Mouse (Mus musculus) megakaryocyte, embryonic 14.5 days (primary cell): ENCODE results near the gene Ptger1.

Experiments used
- FLI1 ChIP-seq: IDR thresholded peaks from 2 replicates; pipeline ENCODE4 v1.6.1; 2012; ENCODE audit warnings: low read length, inconsistent platforms, mixed read lengths
- GATA1 ChIP-seq: IDR thresholded peaks from 3 replicates; pipeline ENCODE4 v1.6.1; 2012; ENCODE audit warnings: mixed read lengths, low read length, inconsistent platforms, borderline replicate concordance

- TF ChIP-seq FLI1 (no peak), GATA1 (no peak)
Measured at GRCm38 (mm10) chr8:83679866-83680265, 13.4 kb downstream of the Ptger1 start.
